Mouse (Mus musculus): ENCODE data around the gene Meltf. TPM values are rescaled to one million over a fixed set of nuclear protein-coding genes. Genes with fewer than 3 reads are reported as not detected.

Gene Meltf
- polyA plus RNA-seq, 1 experiment: 7.5 TPM

DNA sequence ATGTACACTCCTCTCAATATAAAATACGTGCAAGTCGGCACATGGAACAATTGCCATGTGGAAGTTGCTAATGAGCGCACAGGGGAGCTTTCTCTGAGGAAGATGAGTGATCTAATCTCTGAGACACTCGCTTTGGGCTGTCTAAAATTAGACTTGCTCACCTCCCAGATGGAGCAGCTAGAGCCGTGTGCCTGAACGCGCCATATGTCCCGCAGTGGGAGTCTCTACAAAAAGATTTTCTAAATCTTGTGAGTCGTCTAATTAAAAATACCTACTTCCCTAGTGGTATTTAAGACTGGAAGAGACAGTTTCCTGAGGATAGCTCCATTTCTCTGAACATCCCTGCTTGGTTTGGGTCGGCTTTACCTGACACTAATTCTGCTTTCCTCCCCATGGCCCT, 2.2 kb upstream of the Meltf start:
- Histone ChIP-seq H3K27ac (ENCODE audit: control insufficient read depth, insufficient read depth, low read depth, low read length) (no peak overlapping the region), H3K36me3 (ENCODE audit: control insufficient read depth, insufficient read depth, low read length) (no peaks in the 10 kb centered on the region), H3K4me1 (ENCODE audit: control insufficient read depth, insufficient read depth, low read length) (peaks cover 6% of the 10 kb centered on the region; the same call in 1 of the 2 replicates), H3K4me3 (ENCODE audit: control insufficient read depth, low read depth, low read length) (no peak overlapping the region), H3K27me3 (ENCODE audit: control insufficient read depth, insufficient read depth, low read length) (no peaks in the 10 kb centered on the region)
- TF ChIP-seq POLR2A (IDR thresholded peaks at IDR 0.05; ENCODE audit: control insufficient read depth, low read depth, low read length) (no peak), CTCF (IDR thresholded peaks at IDR 0.05; ENCODE audit: control insufficient read depth, insufficient read depth, insufficient replicate concordance, low read depth, low read length) (no peak)

DNA sequence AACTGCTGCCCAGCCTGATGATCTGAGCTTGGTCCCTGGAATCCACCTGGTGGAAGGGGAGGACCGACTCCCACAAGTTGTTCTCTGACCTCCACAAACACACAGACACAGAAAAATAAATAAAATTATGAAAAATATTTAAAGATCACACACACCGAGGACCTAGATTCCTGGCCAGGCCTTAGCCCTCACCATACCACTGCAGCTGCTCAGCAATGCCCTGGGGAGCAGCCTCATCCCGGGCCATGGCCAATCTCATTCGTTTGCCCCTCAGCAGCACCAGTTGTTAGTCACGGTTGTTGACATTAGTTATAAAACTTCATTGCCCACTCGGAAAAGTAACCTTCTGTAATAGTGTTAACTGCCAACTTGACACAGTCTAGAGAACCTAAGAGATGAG, 558 bp upstream of the Meltf start:
- peaks cover 8% of the 10 kb centered on the region for H3K4me1 ChIP-seq (ENCODE audit: control insufficient read depth, insufficient read depth, low read length)
- H3K4me3 ChIP-seq (ENCODE audit: control insufficient read depth, low read depth, low read length): no peak overlapping the region
- no peaks in the 10 kb centered on the region for H3K36me3 ChIP-seq (ENCODE audit: control insufficient read depth, insufficient read depth, low read length)
- H3K27ac ChIP-seq (ENCODE audit: control insufficient read depth, insufficient read depth, low read depth, low read length): no peak overlapping the region
- TF ChIP-seq CTCF (IDR thresholded peaks at IDR 0.05; ENCODE audit: control insufficient read depth, insufficient read depth, insufficient replicate concordance, low read depth, low read length): no peak
- TF ChIP-seq POLR2A (IDR thresholded peaks at IDR 0.05; ENCODE audit: control insufficient read depth, low read depth, low read length): no peak
- no peaks in the 10 kb centered on the region for H3K27me3 ChIP-seq (ENCODE audit: control insufficient read depth, insufficient read depth, low read length)

- Histone ChIP-seq H3K27ac (ENCODE audit: control insufficient read depth, insufficient read depth, low read depth, low read length) (no peak overlapping the region), H3K36me3 (ENCODE audit: control insufficient read depth, insufficient read depth, low read length) (no peaks in the 10 kb centered on the region), H3K27me3 (ENCODE audit: control insufficient read depth, insufficient read depth, low read length) (no peaks in the 10 kb centered on the region), H3K4me1 (ENCODE audit: control insufficient read depth, insufficient read depth, low read length) (peaks cover 12% of the 10 kb centered on the region), H3K4me3 (ENCODE audit: control insufficient read depth, low read depth, low read length) (no peak overlapping the region)
- no peak for TF ChIP-seq POLR2A (IDR thresholded peaks at IDR 0.05; ENCODE audit: control insufficient read depth, low read depth, low read length)
- no peak for TF ChIP-seq CTCF (IDR thresholded peaks at IDR 0.05; ENCODE audit: control insufficient read depth, insufficient read depth, insufficient replicate concordance, low read depth, low read length)
Measured at GRCm38 (mm10) chr16:31880146-31880840, 1.7 kb downstream of the Meltf start.

DNA sequence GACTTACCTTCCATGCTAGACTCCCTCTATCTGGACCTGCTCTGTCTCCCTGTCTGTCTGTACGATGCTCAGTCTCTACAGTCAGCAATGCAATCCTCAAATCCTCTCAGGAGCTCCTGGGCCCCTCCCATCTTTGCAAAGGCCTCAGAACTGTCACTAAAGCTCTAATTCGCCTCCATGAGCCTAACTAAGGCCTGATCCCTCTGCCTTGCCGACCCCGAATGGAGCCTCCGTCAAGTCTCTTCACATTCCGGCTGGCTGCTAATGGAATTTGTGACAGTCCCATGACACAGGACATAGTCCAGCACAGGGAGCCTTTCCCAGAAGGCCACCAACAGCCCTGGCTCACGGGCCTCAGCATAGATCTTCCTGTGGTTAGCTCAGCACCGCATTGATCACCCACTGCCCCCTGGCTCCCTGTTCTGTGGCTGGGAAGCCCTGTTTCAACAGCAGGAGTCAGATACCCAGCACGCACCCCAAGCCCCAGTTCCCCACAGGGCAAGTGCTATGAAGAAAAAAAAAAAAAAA, 3.8 kb downstream of the Meltf start:
- H3K36me3 ChIP-seq (ENCODE audit: control insufficient read depth, insufficient read depth, low read length): no peaks in the 10 kb centered on the region
- peaks cover 12% of the 10 kb centered on the region for H3K4me1 ChIP-seq (ENCODE audit: control insufficient read depth, insufficient read depth, low read length)
- no peak overlapping the region for H3K4me3 ChIP-seq (ENCODE audit: control insufficient read depth, low read depth, low read length)
- H3K27me3 ChIP-seq (ENCODE audit: control insufficient read depth, insufficient read depth, low read length): no peaks in the 10 kb centered on the region
- no peak for TF ChIP-seq POLR2A (IDR thresholded peaks at IDR 0.05; ENCODE audit: control insufficient read depth, low read depth, low read length)
- no peak for TF ChIP-seq CTCF (IDR thresholded peaks at IDR 0.05; ENCODE audit: control insufficient read depth, insufficient read depth, insufficient replicate concordance, low read depth, low read length)
- no peak overlapping the region for H3K27ac ChIP-seq (ENCODE audit: control insufficient read depth, insufficient read depth, low read depth, low read length)

GRCm38 (mm10) chr16:31883302-31883701, 4.7 kb downstream of the Meltf start:
- no peaks in the 10 kb centered on the region for H3K36me3 ChIP-seq (ENCODE audit: control insufficient read depth, insufficient read depth, low read length)
- no peaks in the 10 kb centered on the region for H3K27me3 ChIP-seq (ENCODE audit: control insufficient read depth, insufficient read depth, low read length)
- TF ChIP-seq POLR2A (IDR thresholded peaks at IDR 0.05; ENCODE audit: control insufficient read depth, low read depth, low read length): no peak
- no peak for TF ChIP-seq CTCF (IDR thresholded peaks at IDR 0.05; ENCODE audit: control insufficient read depth, insufficient read depth, insufficient replicate concordance, low read depth, low read length)
- H3K4me3 ChIP-seq (ENCODE audit: control insufficient read depth, low read depth, low read length): peak overlapping the region; percentile 2
- H3K27ac ChIP-seq (ENCODE audit: control insufficient read depth, insufficient read depth, low read depth, low read length): no peak overlapping the region
- H3K4me1 ChIP-seq (ENCODE audit: control insufficient read depth, insufficient read depth, low read length): peaks cover 12% of the 10 kb centered on the region

GRCm38 (mm10) chr16:31883902-31884301, 5.3 kb downstream of the Meltf start:
- H3K36me3 ChIP-seq (ENCODE audit: control insufficient read depth, insufficient read depth, low read length): no peaks in the 10 kb centered on the region
- H3K27me3 ChIP-seq (ENCODE audit: control insufficient read depth, insufficient read depth, low read length): no peaks in the 10 kb centered on the region
- no peak for TF ChIP-seq CTCF (IDR thresholded peaks at IDR 0.05; ENCODE audit: control insufficient read depth, insufficient read depth, insufficient replicate concordance, low read depth, low read length)
- H3K27ac ChIP-seq (ENCODE audit: control insufficient read depth, insufficient read depth, low read depth, low read length): no peak overlapping the region
- peak overlapping the region; percentile 5 for H3K4me3 ChIP-seq (ENCODE audit: control insufficient read depth, low read depth, low read length)
- peaks cover 7% of the 10 kb centered on the region for H3K4me1 ChIP-seq (ENCODE audit: control insufficient read depth, insufficient read depth, low read length)

DNA sequence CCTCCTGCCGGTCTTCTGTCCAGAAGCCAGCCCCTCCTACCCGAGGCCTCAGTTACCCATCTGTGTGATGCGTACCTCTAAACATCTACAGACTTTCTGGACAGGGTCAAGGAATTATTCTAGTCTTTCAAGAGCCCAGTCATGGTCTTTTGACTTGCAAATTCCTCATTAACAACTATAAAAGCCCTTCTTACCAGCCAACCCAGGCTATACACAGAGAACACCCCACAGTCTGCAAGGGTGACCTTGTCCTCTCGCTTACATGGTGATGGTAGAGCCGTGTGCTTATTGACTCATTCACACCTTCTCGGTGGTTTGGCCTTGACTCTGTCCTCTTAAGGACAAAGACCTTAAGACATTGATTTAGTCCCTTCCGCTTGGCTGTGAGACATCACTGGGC, 12.3 kb downstream of the Meltf start:
- no peaks in the 10 kb centered on the region for H3K27me3 ChIP-seq (ENCODE audit: control insufficient read depth, insufficient read depth, low read length)
- H3K4me1 ChIP-seq (ENCODE audit: control insufficient read depth, insufficient read depth, low read length): no peaks in the 10 kb centered on the region; the same call in 1 of the 2 replicates
- no peaks in the 10 kb centered on the region for H3K36me3 ChIP-seq (ENCODE audit: control insufficient read depth, insufficient read depth, low read length)
- TF ChIP-seq CTCF (IDR thresholded peaks at IDR 0.05; ENCODE audit: control insufficient read depth, insufficient read depth, insufficient replicate concordance, low read depth, low read length) (no peak), POLR2A (IDR thresholded peaks at IDR 0.05; ENCODE audit: control insufficient read depth, low read depth, low read length) (no peak)
- H3K4me3 ChIP-seq (ENCODE audit: control insufficient read depth, low read depth, low read length): no peak overlapping the region
- H3K27ac ChIP-seq (ENCODE audit: control insufficient read depth, insufficient read depth, low read depth, low read length): no peak overlapping the region

All from testis, adult 2 months (tissue).